Mouse (Mus musculus) midbrain, postnatal 0 days (tissue): ENCODE measurements at regions not wholly inside any gene's neighbourhood (a gene's known extent, or its start where the extent isn't known, plus 50 kb on each side); places are given as distances from the start of the nearest gene placed in this dataset.
A peak's percentile ranks its signal among the peaks of the same experiment; 100 is the strongest.

ENCODE experiments used
- ATAC-seq: fragments of 200-750 bp; cut with Nextera tagmentation; 2 replicates; pipeline ENCODE4 v1.8.0; 2017; ENCODE audit warnings: moderate number of reproducible peaks, mild to moderate bottlenecking, moderate TSS enrichment, moderate library complexity; ENCODE audit not compliant: low FRiP score
- DNase-seq: peaks from one replicate; pipeline ENCODE4 v3.0.0-alpha.2; 2015; ENCODE audit warnings: low spot score
- H3K27ac ChIP-seq: fragments of 300-500 bp; sonication (generic); 2 replicates; pipeline ENCODE4 v1.5.1; 2014; ENCODE audit warnings: low read depth, mild to moderate bottlenecking, low read length, mixed read lengths
- H3K27me3 ChIP-seq: fragments of 300-500 bp; sonication (generic); 2 replicates; pipeline ENCODE4 v1.6.1; 2014; ENCODE audit warnings: low read length, control low read depth, mixed read lengths; ENCODE audit not compliant: insufficient read depth
- H3K36me3 ChIP-seq: fragments of 300-500 bp; sonication (generic); 2 replicates; pipeline ENCODE4 v1.6.1; 2014; ENCODE audit warnings: low read length, control low read depth, mixed read lengths; ENCODE audit not compliant: insufficient read depth
- H3K4me1 ChIP-seq: fragments of 300-500 bp; sonication (generic); 2 replicates; pipeline ENCODE4 v1.6.1; 2014; ENCODE audit warnings: mild to moderate bottlenecking, control low read depth, antibody characterized with exemption, low read length, mixed read lengths; ENCODE audit not compliant: insufficient read depth
- H3K4me2 ChIP-seq: fragments of 300-500 bp; sonication (generic); 2 replicates; pipeline ENCODE4 v1.6.1; 2014; ENCODE audit warnings: low read depth, mild to moderate bottlenecking, low read length, mixed read lengths; ENCODE audit not compliant: poor library complexity, severe bottlenecking
- H3K4me3 ChIP-seq: fragments of 300-500 bp; sonication (generic); 2 replicates; pipeline ENCODE4 v1.5.1; 2014; ENCODE audit warnings: low read depth, mild to moderate bottlenecking, low read length, moderate library complexity
- H3K9ac ChIP-seq: fragments of 300-500 bp; sonication (generic); replicated peaks from 2 replicates; pipeline ENCODE4 v1.6.1; 2014; ENCODE audit warnings: mild to moderate bottlenecking, low read length, moderate library complexity, mixed read lengths; ENCODE audit not compliant: poor library complexity, severe bottlenecking
- H3K9me3 ChIP-seq: fragments of 300-500 bp; sonication (generic); 2 replicates; pipeline ENCODE4 v1.6.1; 2016; ENCODE audit warnings: low read length, control low read depth
- CTCF ChIP-seq: IDR thresholded peaks from 2 replicates; pipeline ENCODE4 v1.5.1; 2016; ENCODE audit warnings: antibody characterized with exemption, mild to moderate bottlenecking
- WGBS: fragments of 180-500 bp; shearing (Covaris S2); extraction: QIAGEN DNeasy Blood & Tissue Kit; methylation state at CpG from one replicate; pipeline ENCODE4 v1.1.7; 2014; 5-methylcytosine and 5-hydroxymethylcytosine counted together

GRCm38 (mm10) chr16:44674198-44674597, 49.9 kb upstream of the Nepro start:
- H3K9ac ChIP-seq, result no peak overlapping the region

GRCm38 (mm10) chr16:44672422-44672819, 51.7 kb upstream of the Nepro start:
- no peak for TF ChIP-seq CTCF
- ATAC-seq (no peak), DNase-seq (no peak)
- Histone ChIP-seq H3K27ac (no peak overlapping the region), H3K4me3 (no peak overlapping the region), H3K4me1 (peaks cover 5% of the 10 kb centered on the region; the same call in 1 of the 2 replicates), H3K9me3 (no peaks in the 10 kb centered on the region), H3K36me3 (no peaks in the 10 kb centered on the region), H3K27me3 (no peaks in the 10 kb centered on the region), H3K4me2 (peak overlapping the region; percentile 25; the same call in 1 of the 2 replicates), H3K9ac (no peak overlapping the region)
- WGBS, result 12% methylated on average over 14 of the region's 14 CpGs

More at GRCm38 (mm10) chr16:44674198-44674597, 49.9 kb upstream of the Nepro start:
- Histone ChIP-seq H3K4me2 (no peak overlapping the region), H3K4me1 (peaks cover 5% of the 10 kb centered on the region; the same call in 1 of the 2 replicates), H3K4me3 (no peak overlapping the region), H3K9me3 (no peaks in the 10 kb centered on the region), H3K27me3 (no peaks in the 10 kb centered on the region), H3K36me3 (no peaks in the 10 kb centered on the region), H3K27ac (no peak overlapping the region)
- DNase-seq (no peak), ATAC-seq (no peak)
- no peak for TF ChIP-seq CTCF
- WGBS, result 94% methylated on average over 3 of the region's 3 CpGs

GRCm38 (mm10) chr16:44671551-44672421, 52.3 kb upstream of the Nepro start:
- no peak for ATAC-seq
- Histone ChIP-seq H3K4me1 (peaks cover 5% of the 10 kb centered on the region; the same call in 1 of the 2 replicates), H3K4me3 (no peak overlapping the region), H3K36me3 (no peaks in the 10 kb centered on the region), H3K9ac (no peak overlapping the region), H3K27me3 (no peaks in the 10 kb centered on the region), H3K27ac (no peak overlapping the region), H3K9me3 (no peaks in the 10 kb centered on the region), H3K4me2 (peak overlapping the region; percentile 25; the same call in 1 of the 2 replicates)
- WGBS, result 11% methylated on average over 22 of the region's 22 CpGs
- no peak for DNase-seq
- TF ChIP-seq CTCF, result no peak

- no peak for ATAC-seq
- Histone ChIP-seq H3K9ac (no peak overlapping the region), H3K9me3 (no peaks in the 10 kb centered on the region), H3K27ac (no peak overlapping the region), H3K4me2 (no peak overlapping the region), H3K36me3 (no peaks in the 10 kb centered on the region), H3K27me3 (no peaks in the 10 kb centered on the region), H3K4me3 (no peak overlapping the region), H3K4me1 (peaks cover 5% of the 10 kb centered on the region; the same call in 1 of the 2 replicates)
- DNase-seq, result no peak
- 92% methylated on average over 6 of the region's 6 CpGs for WGBS
- TF ChIP-seq CTCF, result no peak
Measured at GRCm38 (mm10) chr16:44668061-44668460, 56.0 kb upstream of the Nepro start.

- no peaks in the 10 kb centered on the region for H3K9me3 ChIP-seq
Measured at GRCm38 (mm10) chr16:44667118-44667517, 57.0 kb upstream of the Nepro start.

GRCm38 (mm10) chr16:44666431-44666997, 57.6 kb upstream of the Nepro start:
- no peak for ATAC-seq
- 57% methylated on average over 7 of the region's 7 CpGs for WGBS
- no peak overlapping the region for H3K4me3 ChIP-seq
- H3K4me2 ChIP-seq, result no peak overlapping the region
- DNase-seq, result peak; percentile 72
- TF ChIP-seq CTCF, result no peak
- H3K4me1 ChIP-seq, result no peaks in the 10 kb centered on the region
- no peaks in the 10 kb centered on the region for H3K27me3 ChIP-seq
- no peak overlapping the region for H3K9ac ChIP-seq
- no peak overlapping the region for H3K27ac ChIP-seq
- H3K9me3 ChIP-seq, result no peaks in the 10 kb centered on the region
- no peaks in the 10 kb centered on the region for H3K36me3 ChIP-seq

More at GRCm38 (mm10) chr16:44667118-44667517, 57.0 kb upstream of the Nepro start:
- Histone ChIP-seq H3K4me1 (peaks cover 3% of the 10 kb centered on the region; the same call in 1 of the 2 replicates), H3K36me3 (no peaks in the 10 kb centered on the region), H3K4me3 (no peak overlapping the region), H3K9ac (no peak overlapping the region), H3K27ac (no peak overlapping the region), H3K27me3 (no peaks in the 10 kb centered on the region), H3K4me2 (no peak overlapping the region)
- WGBS, result 52% methylated on average over 6 of the region's 6 CpGs
- DNase-seq (no peak), ATAC-seq (no peak)
- no peak for TF ChIP-seq CTCF
